Mouse (Mus musculus): Measurements from ENCODE around the gene Fam196b.

DNA sequence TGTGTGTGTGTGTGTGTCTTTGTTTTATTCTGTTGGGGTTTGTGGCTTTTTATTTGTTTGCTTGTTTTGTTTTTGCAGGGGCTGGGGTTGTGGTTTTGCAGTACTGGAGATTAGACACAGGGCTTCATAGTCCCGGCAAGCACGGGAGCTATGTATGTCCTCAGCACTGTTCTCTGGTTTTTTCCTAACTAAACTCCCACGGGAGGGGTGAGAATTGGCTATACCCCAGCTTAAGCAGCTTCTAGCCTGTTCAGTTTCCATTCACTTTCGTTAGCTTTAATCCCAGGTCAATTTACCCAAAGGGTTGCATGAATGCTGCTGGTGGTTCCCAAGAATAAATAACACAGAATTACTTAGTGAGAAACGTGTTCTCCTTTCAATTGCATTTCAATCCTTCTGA lies 92.2 kb downstream of the Fam196b start:
- TF ChIP-seq POLR2A (IDR thresholded peaks at IDR 0.05; ENCODE audit: extremely low read depth, insufficient read depth, low read length) (no peak), CTCF (IDR thresholded peaks at IDR 0.05; ENCODE audit: low read depth, low read length) (no peak)

Measured in liver, adult 2 months (tissue).